Mouse (Mus musculus) stomach, postnatal 0 days (tissue): ENCODE results near the gene Sprr2a3.
"Not testable (repeated sequence)": the region's sequence is repeated elsewhere in the genome, so short reads cannot be mapped to it uniquely, and the experiment has no call there.

Experiments used
- CTCF ChIP-seq: IDR thresholded peaks from 2 replicates; pipeline ENCODE4 v1.5.1; 2016; ENCODE audit warnings: antibody characterized with exemption, low read depth, mild to moderate bottlenecking, moderate library complexity
- EP300 ChIP-seq: optimal IDR thresholded peaks from 2 replicates; pipeline ENCODE3; 2016; ENCODE audit warnings: antibody characterized with exemption

DNA sequence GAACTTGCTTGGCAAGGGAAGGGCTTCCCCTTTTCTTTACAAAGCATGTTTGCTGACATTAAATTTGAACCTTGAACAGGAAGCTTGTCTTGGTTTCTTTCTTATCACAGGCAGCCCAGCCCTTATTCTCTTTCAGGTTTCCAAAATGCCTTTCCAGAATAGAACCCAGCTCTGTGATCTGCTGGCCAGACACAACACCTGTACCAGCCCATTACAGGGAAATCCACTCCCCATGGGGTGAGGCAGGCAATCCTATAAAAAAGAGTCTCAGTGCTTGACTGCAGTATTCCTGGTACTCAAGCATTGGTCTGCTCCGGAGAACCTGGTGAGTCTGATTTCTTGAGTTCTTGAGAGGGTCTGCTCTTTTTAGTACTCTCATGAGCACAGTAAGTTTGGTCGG lies 34.8 kb upstream of the Sprr2a3 start:
- TF ChIP-seq CTCF, EP300: not testable (repeated sequence)
